ENCODE assay signal across 24 mouse cellular contexts in genomic region chr14:27280201-27280890, GRCm38 (mm10).
DNase-seq lines count a peak whose midpoint lies in the region; ATAC-seq and TF ChIP-seq lines count a peak whose summit lies in the region.
"Had no signal": no experiment of that assay in that cellular context is flagged by ENCODE, and none has a peak within 500 bp of the region (broad histone marks: within the 10 kb centered on the region; RNA-seq: fewer than 3 reads in every experiment).

No protein-coding gene starts in this region.

- no peak for TF ChIP-seq CTCF in midbrain, postnatal 0 days (IDR thresholded peaks at IDR 0.05)

- H3K27ac ChIP-seq in midbrain, postnatal 0 days (ENCODE audit: low read depth, low read length), result no peak overlapping the region
- H3K27ac ChIP-seq: embryonic facial prominence, embryonic 13.5 days; forebrain, embryonic 15.5 days; hindbrain, postnatal 0 days; left cerebral cortex, adult 2 months had no signal

- no peak overlapping the region for H3K4me3 ChIP-seq in midbrain, postnatal 0 days (ENCODE audit: low read depth, low read length)
- H3K4me3 ChIP-seq: embryonic facial prominence, embryonic 13.5 days; forebrain, embryonic 15.5 days; left cerebral cortex, adult 2 months; myocyte had no signal

- peak; percentile 33 to 45 for DNase-seq in gastrocnemius, adult 8-10 months (ENCODE audit: low spot score in 2 of 2)
- DNase-seq in gastrocnemius, postnatal 10 days, result no peak
- DNase-seq in cerebellum, adult 11-12 months, result peak; percentile 55
- peak; percentile 33 to 47 for DNase-seq in cerebellum, postnatal 25 days
- no peak for DNase-seq in midbrain, postnatal 0 days (ENCODE audit: low spot score)
- no peak for DNase-seq in embryo, embryonic 10.5 days (ENCODE audit: low spot score)
- DNase-seq in thymus, postnatal 0 days (ENCODE audit: low spot score), result no peak
- DNase-seq: adrenal gland, postnatal 14 days; kidney, adult 2 months; kidney, postnatal 25 days; left cerebral cortex, postnatal 4 days; liver; liver, postnatal 0 days; lung, postnatal 10 days; midbrain, embryonic 14.5 days; spleen, adult 18-20 months; thymus, adult 18-20 months had no signal

- no peak overlapping the region for H3K4me2 ChIP-seq in midbrain, postnatal 0 days (ENCODE audit: low read depth, low read length, poor library complexity, severe bottlenecking)
- H3K4me2 ChIP-seq: embryonic facial prominence, embryonic 13.5 days; forebrain, embryonic 15.5 days had no signal

- no peaks in the 10 kb centered on the region for H3K4me1 ChIP-seq in midbrain, postnatal 0 days (ENCODE audit: insufficient read depth, low read length)
- H3K4me1 ChIP-seq: forebrain, embryonic 15.5 days had no signal

- 89% methylated on average over 8 of the region's 8 CpGs for WGBS in midbrain, postnatal 0 days

- no peaks in the 10 kb centered on the region for H3K9me3 ChIP-seq in midbrain, postnatal 0 days (ENCODE audit: low read length)
- H3K9me3 ChIP-seq: embryonic facial prominence, embryonic 13.5 days; forebrain, embryonic 15.5 days; megakaryocyte, embryonic 14.5 days had no signal

- no peak for ATAC-seq in midbrain, postnatal 0 days (ENCODE audit: low FRiP score)
- ATAC-seq: forebrain, embryonic 15.5 days; hindbrain, postnatal 0 days; liver, postnatal 0 days; Patski had no signal

- no peaks in the 10 kb centered on the region for H3K27me3 ChIP-seq in midbrain, postnatal 0 days (ENCODE audit: insufficient read depth, low read length)
- H3K27me3 ChIP-seq: embryonic facial prominence, embryonic 13.5 days; forebrain, embryonic 15.5 days had no signal

- H3K9ac ChIP-seq in midbrain, postnatal 0 days (replicated peaks; ENCODE audit: low read length, poor library complexity, severe bottlenecking), result no peak overlapping the region
- H3K9ac ChIP-seq: embryonic facial prominence, embryonic 13.5 days; forebrain, embryonic 15.5 days; liver, postnatal 0 days had no signal

- H3K36me3 ChIP-seq in midbrain, postnatal 0 days (ENCODE audit: insufficient read depth, low read length), result no peaks in the 10 kb centered on the region
- H3K36me3 ChIP-seq: embryonic facial prominence, embryonic 13.5 days; forebrain, embryonic 15.5 days had no signal

Comparison
In these comparisons a context has a peak if more than half of its experiments do, and no peak if none do; other contexts are left out.
1. DNase-seq: peak in gastrocnemius, adult 8-10 months (2 of 2), cerebellum, adult 11-12 months (single experiment) and cerebellum, postnatal 25 days (2 of 2); none in gastrocnemius, postnatal 10 days (single experiment), midbrain, postnatal 0 days (single experiment), embryo, embryonic 10.5 days (single experiment) and thymus, postnatal 0 days (single experiment).